Mouse (Mus musculus) gastrocnemius, postnatal 10 days (tissue): ENCODE data around the gene Rpl41. TPM values are rescaled to one million over a fixed set of nuclear protein-coding genes. Genes with fewer than 3 reads are reported as not detected.

Experiments used
- microRNA-seq, 2 experiments: library from miRNA; unstranded; fragments of <30 nt; microRNA quantifications; one replicate each; pipeline ENCODE4 v1.2.0; 2021
- total RNA-seq, 2 experiments: library from RNA; stranded (reverse); gene quantifications; 2 replicates each; pipeline ENCODE4 v1.2.3; 2021

Rpl41 gene
- total RNA-seq, 2 experiments from 2014 or later: 1,962 to 2,082 TPM

Small RNA genes within 50 kb of the gene (microRNA-seq; reads per million reads assigned to microRNA genes)
- 0 reads per million in 2 experiments for gene Gm47275
- gene Mir6916: 0 reads per million in 2 experiments
- gene Mir6917: 0.32 to 0.75 reads per million in 2 experiments

Other genes starting within 250 kb of the Rpl41 start
- 10 to 100 TPM in 1 of 2 experiments, 1 to 10 TPM in 1; 10.0 to 13.9 TPM for gene Pan2, start 246.0 kb downstream of the Rpl41 start, total RNA-seq
- gene Cnpy2, start 226.8 kb downstream of the Rpl41 start, total RNA-seq: 10 to 100 TPM; 62.5 to 71.7 TPM
- 100 to 1,000 TPM; 483 to 549 TPM for gene Cs, start 211.6 kb downstream of the Rpl41 start, total RNA-seq
- 100 to 1,000 TPM; 170 to 198 TPM for gene Coq10a, start 180.3 kb downstream of the Rpl41 start, total RNA-seq
- gene Ankrd52, start 172.2 kb downstream of the Rpl41 start, total RNA-seq: 10 to 100 TPM; 47.3 to 50.9 TPM
- gene Slc39a5, start 148.1 kb downstream of the Rpl41 start, total RNA-seq: not detected
- 10 to 100 TPM; 50.7 to 51.3 TPM for gene Nabp2, start 137.8 kb downstream of the Rpl41 start, total RNA-seq
- gene Rnf41, start 137.6 kb downstream of the Rpl41 start, total RNA-seq: 10 to 100 TPM; 16.4 to 19.1 TPM
- gene Smarcc2, start 90.1 kb downstream of the Rpl41 start, total RNA-seq: 10 to 100 TPM; 47.0 to 62.8 TPM
- 100 to 1,000 TPM; 305 to 356 TPM for gene Myl6, start 55.2 kb downstream of the Rpl41 start, total RNA-seq
- 100 to 1,000 TPM in 1 of 2 experiments, 10 to 100 TPM in 1; 68.8 to 101 TPM for gene Myl6b, start 50.6 kb downstream of the Rpl41 start, total RNA-seq
- 10 to 100 TPM; 22.5 to 30.4 TPM for gene Esyt1, start 23.4 kb downstream of the Rpl41 start, total RNA-seq
- gene Zc3h10, start 1.5 kb downstream of the Rpl41 start, total RNA-seq: 1 to 10 TPM; 5.2 to 6.3 TPM
- 10 to 100 TPM; 65.8 to 72.9 TPM for gene Pa2g4, start 16.7 kb upstream of the Rpl41 start, total RNA-seq
- gene Erbb3, start 40.3 kb upstream of the Rpl41 start, total RNA-seq: 1 to 10 TPM; 7.7 to 9.0 TPM
- 100 to 1,000 TPM; 637 to 651 TPM for gene Rps26, start 77.4 kb upstream of the Rpl41 start, total RNA-seq
- under 1 TPM; 0.54 to 0.63 TPM for gene Ikzf4, start 96.7 kb upstream of the Rpl41 start, total RNA-seq
- gene Suox, start 124.8 kb upstream of the Rpl41 start, total RNA-seq: 10 to 100 TPM in 1 of 2 experiments, 1 to 10 TPM in 1; 9.3 to 11.0 TPM
- 10 to 100 TPM; 82.7 to 83.2 TPM for gene Rab5b, start 147.0 kb upstream of the Rpl41 start, total RNA-seq
- 1 to 10 TPM; 2.1 to 2.4 TPM for gene Pmel, start 154.9 kb upstream of the Rpl41 start, total RNA-seq
- 10 to 100 TPM; 14.0 to 18.8 TPM for gene Cdk2, start 155.7 kb upstream of the Rpl41 start, total RNA-seq
- gene Dgka, start 195.6 kb upstream of the Rpl41 start, total RNA-seq: 1 to 10 TPM; 7.1 to 8.8 TPM
- 10 to 100 TPM; 13.7 to 14.9 TPM for gene Pym1, start 198.6 kb upstream of the Rpl41 start, total RNA-seq
- gene Mmp19, start 241.6 kb upstream of the Rpl41 start, total RNA-seq: 1 to 10 TPM; 2.8 to 3.8 TPM